Mouse (Mus musculus) midbrain, embryonic 16.5 days (tissue): Measurements from ENCODE around the gene Gstp1. TPM values are rescaled to one million over a fixed set of nuclear protein-coding genes. Genes with fewer than 3 reads are reported as not detected.
"Not testable (repeated sequence)": the region's sequence is repeated elsewhere in the genome, so short reads cannot be mapped to it uniquely, and the experiment has no call there.

Experiments
- ATAC-seq: fragments of 200-750 bp; cut with Nextera tagmentation; 2 replicates; pipeline ENCODE4 v1.8.0; 2017; ENCODE audit warnings: moderate TSS enrichment
- H3K27ac ChIP-seq: fragments of 300-500 bp; sonication (generic); 2 replicates; pipeline ENCODE4 v1.5.1; 2014; ENCODE audit warnings: mild to moderate bottlenecking, low read length, mixed read lengths
- H3K27me3 ChIP-seq: fragments of 300-500 bp; sonication (generic); 2 replicates; pipeline ENCODE4 v1.6.1; 2014; ENCODE audit warnings: low read depth, low read length, mixed read lengths; ENCODE audit not compliant: control insufficient read depth, insufficient read depth
- H3K36me3 ChIP-seq: fragments of 300-500 bp; sonication (generic); 2 replicates; pipeline ENCODE4 v1.6.1; 2014; ENCODE audit warnings: mild to moderate bottlenecking, low read length, moderate library complexity, mixed read lengths; ENCODE audit not compliant: control insufficient read depth, insufficient read depth
- H3K4me1 ChIP-seq: fragments of 300-500 bp; sonication (generic); 2 replicates; pipeline ENCODE4 v1.6.1; 2014; ENCODE audit warnings: mild to moderate bottlenecking, low read length, mixed read lengths; ENCODE audit not compliant: control insufficient read depth, insufficient read depth
- H3K4me2 ChIP-seq: fragments of 300-500 bp; sonication (generic); 2 replicates; pipeline ENCODE4 v1.6.1; 2014; ENCODE audit warnings: mild to moderate bottlenecking, low read length, mixed read lengths
- H3K4me3 ChIP-seq: fragments of 300-500 bp; sonication (generic); 2 replicates; pipeline ENCODE4 v1.5.1; 2014; ENCODE audit warnings: low read depth, mild to moderate bottlenecking, low read length, moderate library complexity, mixed read lengths
- H3K9ac ChIP-seq: fragments of 300-500 bp; sonication (generic); 2 replicates; pipeline ENCODE4 v1.6.1; 2014; ENCODE audit warnings: low read depth, low read length, mixed read lengths
- H3K9me3 ChIP-seq: fragments of 300-500 bp; sonication (generic); replicated peaks from 2 replicates; pipeline ENCODE4 v1.6.1; 2014; ENCODE audit warnings: mild to moderate bottlenecking, low read length, mixed read lengths; ENCODE audit not compliant: control insufficient read depth, poor library complexity, severe bottlenecking
- WGBS: fragments of 180-500 bp; shearing (Covaris S2); extraction: QIAGEN DNeasy Blood & Tissue Kit; methylation state at CpG from one replicate; pipeline ENCODE4 v1.1.7; 2014; 5-methylcytosine and 5-hydroxymethylcytosine counted together
- polyA plus RNA-seq: library from polyadenylated mRNA; unstranded; fragments of >200 nt; fragmentation: Nextera tagmentation; extraction: Ambion mirVana; gene quantifications from 2 replicates; pipeline ENCODE4 v1.2.1, GENCODE M21; 2015

Gene Gstp1
- polyA plus RNA-seq, 1 experiment from 2014 or later = 577 TPM

DNA sequence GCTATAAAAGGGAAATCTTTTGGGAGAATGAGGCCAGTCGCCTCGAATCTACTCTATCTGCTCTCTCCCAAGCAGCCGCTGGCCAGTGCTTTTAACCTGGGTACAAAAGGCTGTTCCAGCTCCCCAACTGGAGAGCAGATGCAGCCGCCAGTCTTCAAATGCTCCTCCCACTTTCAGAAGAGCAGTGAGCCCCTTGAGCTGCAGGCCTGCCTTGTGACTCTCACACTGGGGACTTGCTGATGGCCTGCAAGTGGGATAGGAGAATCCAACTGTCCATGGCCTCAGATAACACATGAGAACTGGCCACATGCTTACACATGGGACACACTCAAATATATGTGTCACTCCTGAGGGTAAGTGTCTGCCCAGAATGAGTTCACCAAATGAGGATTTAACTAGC is 18.9 kb upstream of the Gstp1 start:
- H3K9me3 ChIP-seq = no peaks in the 10 kb centered on the region
- no peak for ATAC-seq
- no peak overlapping the region for H3K4me2 ChIP-seq
- no peak overlapping the region for H3K9ac ChIP-seq
- H3K4me3 ChIP-seq = no peak overlapping the region
- 30% methylated on average over 4 of the region's 4 CpGs for WGBS
- H3K36me3 ChIP-seq = no peaks in the 10 kb centered on the region
- H3K27ac ChIP-seq = no peak overlapping the region
- no peaks in the 10 kb centered on the region for H3K4me1 ChIP-seq
- no peaks in the 10 kb centered on the region for H3K27me3 ChIP-seq

- no peak overlapping the region for H3K4me3 ChIP-seq
- no peak overlapping the region for H3K4me2 ChIP-seq
- no peaks in the 10 kb centered on the region for H3K36me3 ChIP-seq
- WGBS = 63% methylated on average over 15 of the region's 15 CpGs
- H3K27me3 ChIP-seq = no peaks in the 10 kb centered on the region
- H3K27ac ChIP-seq = no peak overlapping the region
- no peak overlapping the region for H3K9ac ChIP-seq
- H3K9me3 ChIP-seq = no peaks in the 10 kb centered on the region
- ATAC-seq = no peak
- no peaks in the 10 kb centered on the region for H3K4me1 ChIP-seq
Observed at GRCm38 (mm10) chr19:4055947-4056693, 18.3 kb upstream of the Gstp1 start.

DNA sequence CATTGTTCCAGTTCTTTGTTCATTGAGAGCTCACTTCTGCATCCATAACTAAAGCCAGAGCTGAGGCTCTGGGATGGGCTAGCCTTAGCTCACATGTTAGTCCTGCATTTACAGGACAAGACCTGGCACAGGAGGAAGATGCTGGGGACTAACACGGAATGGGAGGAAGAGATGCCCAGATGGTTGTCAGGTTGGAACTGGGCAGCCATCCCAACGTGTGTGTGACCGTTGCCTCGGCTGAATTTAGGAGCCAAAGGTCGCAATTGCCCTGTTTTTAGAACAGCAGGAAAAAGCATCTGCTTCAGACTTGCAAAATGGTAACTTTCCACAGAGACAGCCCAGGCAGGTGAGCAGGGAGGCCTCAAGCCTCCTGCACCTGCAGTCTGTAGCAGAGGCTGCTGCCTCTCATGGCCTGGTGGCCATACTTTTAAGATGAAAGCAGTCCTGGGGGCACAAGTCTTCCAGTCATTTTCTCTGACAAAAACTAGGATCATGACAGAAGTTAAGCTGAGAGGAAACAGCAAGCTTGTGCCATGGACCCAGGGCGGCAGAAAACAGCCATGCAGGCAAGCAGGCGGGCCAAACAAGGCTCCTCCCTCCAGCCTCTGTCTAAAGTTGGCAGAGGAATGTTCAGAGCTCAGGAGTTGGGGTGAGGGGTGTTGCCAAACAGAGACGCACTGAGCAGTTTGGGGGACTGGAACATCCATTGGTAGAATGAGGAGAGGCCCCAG is 17.6 kb upstream of the Gstp1 start:
- no peaks in the 10 kb centered on the region for H3K27me3 ChIP-seq
- H3K36me3 ChIP-seq = no peaks in the 10 kb centered on the region
- H3K4me3 ChIP-seq = no peak overlapping the region
- ATAC-seq = no peak
- no peak overlapping the region for H3K9ac ChIP-seq
- no peaks in the 10 kb centered on the region for H3K4me1 ChIP-seq
- H3K4me2 ChIP-seq = no peak overlapping the region
- WGBS = 67% methylated on average over 8 of the region's 8 CpGs
- no peaks in the 10 kb centered on the region for H3K9me3 ChIP-seq
- H3K27ac ChIP-seq = no peak overlapping the region

- 93% methylated on average over 5 of the region's 5 CpGs for WGBS
- H3K9me3 ChIP-seq = no peaks in the 10 kb centered on the region
- no peak for ATAC-seq
Observed at GRCm38 (mm10) chr19:4054613-4055012, 16.8 kb upstream of the Gstp1 start.

DNA sequence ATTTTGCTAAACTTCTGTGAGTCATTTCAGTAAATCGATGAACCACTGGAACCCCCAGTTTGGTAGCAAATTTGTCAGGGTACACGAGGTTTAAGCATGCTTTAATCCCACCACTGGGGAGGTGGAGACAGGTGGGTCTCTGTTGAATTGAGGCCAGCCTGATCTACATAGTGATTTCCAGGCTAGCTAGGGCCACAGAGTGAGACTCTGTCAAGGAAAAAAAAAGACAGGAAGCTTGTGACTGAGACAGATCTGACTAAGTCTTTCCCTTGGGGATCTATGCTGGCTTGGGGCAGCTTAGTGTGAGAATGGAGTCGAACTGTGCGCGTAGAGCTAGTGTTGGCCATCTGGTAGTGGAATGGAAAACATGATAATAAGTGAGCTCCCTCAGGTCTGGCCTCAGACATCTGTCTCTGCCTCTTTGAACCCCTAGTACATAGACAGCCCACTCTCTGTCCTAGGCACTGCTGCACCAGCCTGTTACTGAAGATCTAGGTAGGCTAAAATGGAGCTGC is 14.8 kb upstream of the Gstp1 start:
- Histone ChIP-seq H3K27ac (no peak overlapping the region), H3K36me3 (no peaks in the 10 kb centered on the region), H3K27me3 (no peaks in the 10 kb centered on the region), H3K4me3 (no peak overlapping the region), H3K9ac (no peak overlapping the region), H3K4me2 (no peak overlapping the region), H3K4me1 (no peaks in the 10 kb centered on the region), H3K9me3 (no peaks in the 10 kb centered on the region)
- WGBS = 64% methylated on average over 5 of the region's 5 CpGs
- ATAC-seq = no peak

More at GRCm38 (mm10) chr19:4054613-4055012, 16.8 kb upstream of the Gstp1 start:
- Histone ChIP-seq H3K9ac (no peak overlapping the region), H3K4me3 (no peak overlapping the region), H3K27me3 (no peaks in the 10 kb centered on the region), H3K36me3 (no peaks in the 10 kb centered on the region), H3K4me1 (no peaks in the 10 kb centered on the region), H3K27ac (no peak overlapping the region), H3K4me2 (no peak overlapping the region)

GRCm38 (mm10) chr19:4051741-4052515 is 14.1 kb upstream of the Gstp1 start:
- no peak overlapping the region for H3K4me3 ChIP-seq
- ATAC-seq = no peak
- H3K4me2 ChIP-seq = no peak overlapping the region
- H3K9me3 ChIP-seq = no peaks in the 10 kb centered on the region
- H3K36me3 ChIP-seq = no peaks in the 10 kb centered on the region
- no peaks in the 10 kb centered on the region for H3K27me3 ChIP-seq
- no peaks in the 10 kb centered on the region for H3K4me1 ChIP-seq
- no peak overlapping the region for H3K27ac ChIP-seq
- WGBS = 50% methylated on average over 10 of the region's 10 CpGs
- no peak overlapping the region for H3K9ac ChIP-seq

DNA sequence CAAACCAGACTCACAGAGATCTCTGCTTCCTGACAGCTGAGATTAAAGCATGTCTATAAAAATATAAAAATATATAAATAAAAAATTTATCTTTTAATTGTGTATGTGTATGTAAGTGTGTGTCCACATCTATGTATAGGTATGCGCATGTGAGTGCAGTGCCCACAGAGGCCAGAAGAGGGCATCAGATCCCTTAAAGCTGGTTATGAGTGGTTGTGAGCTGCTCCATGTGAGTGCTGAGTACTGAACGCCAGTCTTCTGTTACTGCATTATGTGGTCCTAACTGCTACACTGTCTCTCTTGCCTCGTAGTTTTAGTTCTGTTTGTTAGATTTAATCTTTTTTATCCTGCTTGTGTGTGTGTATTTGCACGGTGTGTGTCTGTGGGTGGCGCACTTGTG is 13.2 kb upstream of the Gstp1 start:
- no peak overlapping the region for H3K27ac ChIP-seq
- WGBS = 97% methylated on average over 5 of the region's 5 CpGs
- no peaks in the 10 kb centered on the region for H3K9me3 ChIP-seq
- no peak overlapping the region for H3K4me3 ChIP-seq
- no peak for ATAC-seq
- H3K27me3 ChIP-seq = no peaks in the 10 kb centered on the region
- no peaks in the 10 kb centered on the region for H3K4me1 ChIP-seq
- H3K9ac ChIP-seq = no peak overlapping the region
- no peak overlapping the region for H3K4me2 ChIP-seq
- H3K36me3 ChIP-seq = no peaks in the 10 kb centered on the region

GRCm38 (mm10) chr19:4049069-4049468 is 11.3 kb upstream of the Gstp1 start:
- H3K27me3 ChIP-seq, H3K9me3 ChIP-seq, H3K4me2 ChIP-seq, H3K36me3 ChIP-seq, H3K9ac ChIP-seq, H3K4me1 ChIP-seq, H3K4me3 ChIP-seq, H3K27ac ChIP-seq, ATAC-seq: not testable (repeated sequence)
- 83% methylated on average over 5 of the region's 5 CpGs for WGBS
